8 mouse cellular contexts compared by ENCODE assay signal in the genomic region with DNA sequence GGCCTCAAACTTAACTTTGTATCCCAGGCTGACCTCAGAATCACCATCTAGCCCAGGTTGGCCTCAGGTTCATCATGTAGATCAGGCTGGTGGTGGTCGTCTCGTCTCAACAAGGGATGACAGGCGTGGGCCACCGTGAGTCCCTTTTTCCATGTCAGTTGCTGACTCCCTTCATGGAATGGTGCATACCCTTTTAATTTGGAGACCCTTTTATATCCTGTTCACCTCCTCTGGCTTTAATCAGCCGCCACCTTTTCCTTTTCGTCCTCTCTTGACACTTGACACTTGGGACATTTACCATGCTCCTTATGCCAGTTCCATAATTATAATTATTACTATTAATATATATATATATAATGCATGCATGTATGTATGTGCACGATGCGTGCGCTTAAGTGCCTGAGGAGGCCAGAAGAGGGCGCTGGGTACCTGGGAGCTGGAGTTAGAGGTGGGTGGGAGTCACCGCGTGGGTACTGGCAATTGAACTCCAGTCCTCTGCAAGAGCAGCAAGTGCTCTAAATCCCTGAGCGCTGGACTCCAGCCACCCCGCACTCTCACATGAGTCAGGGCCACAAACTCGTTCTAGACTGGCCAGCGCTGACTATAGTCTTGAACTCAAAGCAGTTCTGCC. TPM values are rescaled to one million over a fixed set of nuclear protein-coding genes. Genes with fewer than 3 reads are reported as not detected.
DNase-seq lines count a peak whose midpoint lies in the region; ATAC-seq and TF ChIP-seq lines count a peak whose summit lies in the region.

No protein-coding gene starts in this region.

- no peaks in the 10 kb centered on the region for H3K9me3 ChIP-seq in heart, embryonic 15.5 days (replicated peaks)
- H3K9me3 ChIP-seq in E14TG2a.4 (ENCODE audit: low read length), result peaks cover 6% of the 10 kb centered on the region
- peaks cover 6% of the 10 kb centered on the region for H3K9me3 ChIP-seq in erythroblast, embryonic 14.5 days (ENCODE audit: control insufficient read depth, low read length)
- H3K9me3 ChIP-seq in liver, embryonic 11.5 days (ENCODE audit: control insufficient read depth, low read length), result peaks cover 3% of the 10 kb centered on the region; the same call in 1 of the 2 replicates
- no peaks in the 10 kb centered on the region for H3K9me3 ChIP-seq in stomach, embryonic 16.5 days (replicated peaks; ENCODE audit: control insufficient read depth, low read length)

- no peak overlapping the region for H3K27ac ChIP-seq in heart, embryonic 15.5 days
- H3K27ac ChIP-seq in liver, embryonic 11.5 days (ENCODE audit: low read depth, low read length), result no peak overlapping the region
- no peak overlapping the region; the same call in 1 of the 2 replicates for H3K27ac ChIP-seq in stomach, embryonic 16.5 days (ENCODE audit: low read length)

- peaks cover 8% of the 10 kb centered on the region for H3K27me3 ChIP-seq in heart, embryonic 15.5 days
- peaks cover 28% of the 10 kb centered on the region for H3K27me3 ChIP-seq in E14TG2a.4 (ENCODE audit: insufficient read depth, low read length)
- peaks cover 20% of the 10 kb centered on the region for H3K27me3 ChIP-seq in erythroblast, embryonic 14.5 days (ENCODE audit: control insufficient read depth)
- H3K27me3 ChIP-seq in liver, embryonic 11.5 days (replicated peaks; ENCODE audit: control insufficient read depth, insufficient read depth, low read length), result no peaks in the 10 kb centered on the region
- H3K27me3 ChIP-seq in stomach, embryonic 16.5 days (ENCODE audit: control insufficient read depth, insufficient read depth, low read length), result no peaks in the 10 kb centered on the region

- 73% methylated on average over 16 of the region's 16 CpGs for WGBS in heart, embryonic 15.5 days
- 71% methylated on average over 16 of the region's 16 CpGs for WGBS in liver, embryonic 11.5 days
- WGBS in stomach, embryonic 16.5 days, result 76% methylated on average over 16 of the region's 16 CpGs

- H3K36me3 ChIP-seq in heart, embryonic 15.5 days, result no peaks in the 10 kb centered on the region
- H3K36me3 ChIP-seq in E14TG2a.4 (ENCODE audit: insufficient read depth, low read length), result peaks cover 44% of the 10 kb centered on the region
- H3K36me3 ChIP-seq in erythroblast, embryonic 14.5 days (ENCODE audit: control insufficient read depth), result peaks cover 30% of the 10 kb centered on the region
- H3K36me3 ChIP-seq in liver, embryonic 11.5 days (ENCODE audit: control insufficient read depth, insufficient read depth, low read length), result 0 out of 2 replicates have a peak, but pooled peaks cover 2% of the 10 kb centered on the region
- H3K36me3 ChIP-seq in stomach, embryonic 16.5 days (ENCODE audit: control insufficient read depth, insufficient read depth, low read length), result no peaks in the 10 kb centered on the region; the same call in 1 of the 2 replicates

- intact Hi-C loops in heart, postnatal 25 days (cut with DNase I), result loop anchor here (5.0 kb wide), 1 partner anchor 42 kb away; no protein-coding TSS in a partner anchor

- H3K4me3 ChIP-seq in heart, embryonic 15.5 days, result peak overlapping the region; percentile 73
- H3K4me3 ChIP-seq in E14TG2a.4 (replicated peaks; ENCODE audit: low read length), result peak overlapping the region; percentile 91
- peak overlapping the region; percentile 76 for H3K4me3 ChIP-seq in erythroblast, embryonic 14.5 days (replicated peaks)
- peak overlapping the region; percentile 76 for H3K4me3 ChIP-seq in liver, embryonic 11.5 days (ENCODE audit: low read depth, low read length)
- H3K4me3 ChIP-seq in stomach, embryonic 16.5 days (replicated peaks; ENCODE audit: low read length), result peak overlapping the region; percentile 73

- H3K9ac ChIP-seq in heart, embryonic 15.5 days, result peak overlapping the region; percentile 72
- peak overlapping the region; percentile 84 for H3K9ac ChIP-seq in liver, embryonic 11.5 days (ENCODE audit: low read depth, low read length)
- peak overlapping the region; percentile 88 for H3K9ac ChIP-seq in stomach, embryonic 16.5 days (ENCODE audit: low read length)

- DNase-seq in heart, postnatal 25 days (ENCODE audit: low spot score), result no peak
- DNase-seq in liver, embryonic 11.5 days (ENCODE audit: low spot score), result no peak
- no peak for DNase-seq in right cerebral cortex, postnatal 25 days

- ATAC-seq in heart, embryonic 15.5 days (replicated peaks; ENCODE audit: insufficient number of reproducible peaks, insufficient read depth, low FRiP score, low read depth), result no peak
- no peak for ATAC-seq in liver, embryonic 11.5 days (replicated peaks; ENCODE audit: low FRiP score)
- no peak for ATAC-seq in stomach, embryonic 16.5 days (ENCODE audit: insufficient read depth, low FRiP score)
- no peak for ATAC-seq in inflammation-experienced regulatory T-cells, adult 6 months

- peak overlapping the region; percentile 96 for H3K4me2 ChIP-seq in heart, embryonic 15.5 days
- peak overlapping the region; percentile 86 for H3K4me2 ChIP-seq in liver, embryonic 11.5 days
- peak overlapping the region; percentile 88 for H3K4me2 ChIP-seq in stomach, embryonic 16.5 days (ENCODE audit: low read depth, low read length)

- H3K4me1 ChIP-seq in heart, embryonic 15.5 days (replicated peaks), result peaks cover 11% of the 10 kb centered on the region
- peaks cover 47% of the 10 kb centered on the region for H3K4me1 ChIP-seq in E14TG2a.4 (replicated peaks; ENCODE audit: low read depth, low read length)
- H3K4me1 ChIP-seq in erythroblast, embryonic 14.5 days (ENCODE audit: control insufficient read depth), result peaks cover 35% of the 10 kb centered on the region
- peaks cover 9% of the 10 kb centered on the region for H3K4me1 ChIP-seq in liver, embryonic 11.5 days (replicated peaks; ENCODE audit: control insufficient read depth, insufficient read depth, low read length)
- peaks cover 15% of the 10 kb centered on the region for H3K4me1 ChIP-seq in stomach, embryonic 16.5 days (ENCODE audit: control insufficient read depth, insufficient read depth, low read length)

- TF ChIP-seq CTCF in E14TG2a.4 (conservative IDR thresholded peaks at IDR 0.05; ENCODE audit: low read length), result peak; percentile 52

RNA-seq across cellular contexts. Expression of a gene that starts 7.0 kb away (rescaled TPM):
- 27.2 and 33.2 TPM in 2 replicates for polyA plus RNA-seq in heart, embryonic 15.5 days (2015; fragmentation: Nextera tagmentation; extraction: Ambion mirVana)
- total RNA-seq in heart, postnatal 25 days (2021), result 10 to 100 TPM; 10.7 to 13.7 TPM
- 2.3 and 3.4 TPM in 2 replicates for polyA plus RNA-seq in erythroblast, embryonic 14.5 days (2012)
- 54.0 and 58.2 TPM in 2 replicates for polyA plus RNA-seq in liver, embryonic 11.5 days (2014; fragmentation: Nextera tagmentation; extraction: Ambion mirVana)
- polyA plus RNA-seq in stomach, embryonic 16.5 days (2015; fragmentation: Nextera tagmentation; extraction: Ambion mirVana), result 68.7 and 76.4 TPM in 2 replicates
- 1 to 10 TPM; 1.9 to 2.2 (median 2.0) TPM for polyA plus RNA-seq in inflammation-experienced regulatory T-cells, adult 6 months (2017; shearing (Covaris generic))

RNA-seq across cellular contexts. Expression of a gene that starts 51.1 kb away (rescaled TPM):
- 20.6 and 26.8 TPM in 2 replicates for polyA plus RNA-seq in heart, embryonic 15.5 days (2015; fragmentation: Nextera tagmentation; extraction: Ambion mirVana)
- total RNA-seq in heart, postnatal 25 days (2021), result 10 to 100 TPM; 10.1 to 11.5 TPM
- 1.1 and 2.1 TPM in 2 replicates for polyA plus RNA-seq in erythroblast, embryonic 14.5 days (2012)
- polyA plus RNA-seq in liver, embryonic 11.5 days (2014; fragmentation: Nextera tagmentation; extraction: Ambion mirVana), result 30.8 and 34.8 TPM in 2 replicates
- 32.1 and 33.1 TPM in 2 replicates for polyA plus RNA-seq in stomach, embryonic 16.5 days (2015; fragmentation: Nextera tagmentation; extraction: Ambion mirVana)
- 10 to 100 TPM; 58.3 to 70.9 (median 58.4) TPM for polyA plus RNA-seq in inflammation-experienced regulatory T-cells, adult 6 months (2017; shearing (Covaris generic))

RNA-seq across cellular contexts. Expression of a gene that starts 51.1 kb away (rescaled TPM):
- 16.0 and 22.2 TPM in 2 replicates for polyA plus RNA-seq in heart, embryonic 15.5 days (2015; fragmentation: Nextera tagmentation; extraction: Ambion mirVana)
- 1 to 10 TPM; 4.8 to 6.3 TPM for total RNA-seq in heart, postnatal 25 days (2021)
- 1.0 and 2.1 TPM in 2 replicates for polyA plus RNA-seq in erythroblast, embryonic 14.5 days (2012)
- 51.8 and 61.0 TPM in 2 replicates for polyA plus RNA-seq in liver, embryonic 11.5 days (2014; fragmentation: Nextera tagmentation; extraction: Ambion mirVana)
- polyA plus RNA-seq in stomach, embryonic 16.5 days (2015; fragmentation: Nextera tagmentation; extraction: Ambion mirVana), result 46.5 and 47.8 TPM in 2 replicates
- polyA plus RNA-seq in inflammation-experienced regulatory T-cells, adult 6 months (2017; shearing (Covaris generic)), result 100 to 1,000 TPM in 2 of 3 experiments, 10 to 100 TPM in 1; 92.0 to 107 (median 100) TPM
